Mouse (Mus musculus) liver, postnatal 0 days (tissue): ENCODE results near the gene Shroom3. TPM values are rescaled to one million over a fixed set of nuclear protein-coding genes. Genes with fewer than 3 reads are reported as not detected.
A peak's percentile ranks its signal among the peaks of the same experiment; 100 is the strongest.

ENCODE experiments used
- ATAC-seq: fragments of 200-750 bp; cut with Nextera tagmentation; 2 replicates; pipeline ENCODE4 v1.8.0; 2017; ENCODE audit warnings: mild to moderate bottlenecking, moderate library complexity
- DNase-seq: peaks from one replicate; pipeline ENCODE4 v3.0.0-alpha.2; 2016
- H3K27ac ChIP-seq: fragments of 300-500 bp; sonication (generic); 2 replicates; pipeline ENCODE4 v1.5.1; 2014; ENCODE audit warnings: antibody characterized with exemption, moderate library complexity, mild to moderate bottlenecking, low read depth
- H3K27me3 ChIP-seq: fragments of 300-500 bp; sonication (generic); 2 replicates; pipeline ENCODE4 v1.6.1; 2014; ENCODE audit warnings: low read length, control low read depth, mixed read lengths; ENCODE audit not compliant: insufficient read depth
- H3K36me3 ChIP-seq: fragments of 300-500 bp; sonication (generic); replicated peaks from 2 replicates; pipeline ENCODE4 v1.6.1; 2014; ENCODE audit warnings: mild to moderate bottlenecking, control low read depth, low read length, moderate library complexity, mixed read lengths; ENCODE audit not compliant: insufficient read depth
- H3K4me1 ChIP-seq: fragments of 300-500 bp; sonication (generic); 2 replicates; pipeline ENCODE4 v1.6.1; 2014; ENCODE audit warnings: antibody characterized with exemption, mild to moderate bottlenecking, control low read depth; ENCODE audit not compliant: insufficient read depth
- H3K4me2 ChIP-seq: fragments of 300-500 bp; sonication (generic); 2 replicates; pipeline ENCODE4 v1.6.1; 2014; ENCODE audit warnings: low read depth, mild to moderate bottlenecking, low read length, moderate library complexity, mixed read lengths
- H3K4me3 ChIP-seq: fragments of 300-500 bp; sonication (generic); 2 replicates; pipeline ENCODE4 v1.5.1; 2014; ENCODE audit warnings: low read depth, low read length
- H3K9ac ChIP-seq: fragments of 300-500 bp; sonication (generic); replicated peaks from 2 replicates; pipeline ENCODE4 v1.6.1; 2014; ENCODE audit warnings: mild to moderate bottlenecking, moderate library complexity
- H3K9me3 ChIP-seq: fragments of 300-500 bp; sonication (generic); 2 replicates; pipeline ENCODE4 v1.6.1; 2016; ENCODE audit warnings: mild to moderate bottlenecking, control low read depth, low read length, mixed read lengths
- CTCF ChIP-seq: sonication (generic); IDR thresholded peaks from 2 replicates; pipeline ENCODE4 v1.5.1; 2016; ENCODE audit warnings: antibody characterized with exemption, low read depth
- EP300 ChIP-seq: IDR thresholded peaks from 2 replicates; pipeline ENCODE4 v1.6.1; 2016; ENCODE audit warnings: antibody characterized with exemption, low read depth, mild to moderate bottlenecking
- WGBS: fragments of 180-500 bp; shearing (Covaris S2); extraction: QIAGEN DNeasy Blood & Tissue Kit; methylation state at CpG from one replicate; pipeline ENCODE4 v1.1.7; 2014; ENCODE audit not compliant: insufficient replicate concordance; 5-methylcytosine and 5-hydroxymethylcytosine counted together
- microRNA counts: library from miRNA; unstranded; fragments of <30 nt; microRNA quantifications from one replicate; lab custom pipeline; 2015
- microRNA-seq: library from miRNA; unstranded; fragments of <30 nt; microRNA quantifications from one replicate; pipeline ENCODE4, GENCODE M21; 2016
- polyA plus RNA-seq: library from polyadenylated mRNA; unstranded; fragments of >200 nt; fragmentation: Nextera tagmentation; extraction: Ambion mirVana; gene quantifications from 2 replicates; pipeline ENCODE4 v1.2.1, GENCODE M21; 2015

The Shroom3 gene
- polyA plus RNA-seq, 1 experiment from 2014 or later: 0.96 TPM

DNA sequence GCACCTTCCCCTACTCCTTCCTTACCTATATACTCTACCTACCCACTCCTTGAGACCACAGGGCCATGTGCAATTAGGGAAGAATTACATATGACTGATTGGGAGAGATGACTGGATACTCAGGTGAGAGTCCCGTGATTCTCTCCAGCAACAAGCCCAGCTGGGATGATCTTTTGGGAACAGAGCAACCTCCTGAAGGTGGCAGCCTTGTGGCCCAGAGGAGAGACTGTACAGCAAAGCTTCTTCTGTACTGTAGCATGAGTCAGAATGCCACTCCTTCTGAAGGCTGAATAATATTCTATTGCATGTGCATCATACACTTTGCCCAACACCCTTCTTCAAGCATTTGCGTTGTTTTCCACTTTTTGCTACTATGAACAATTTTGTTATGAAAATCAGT lies 319.4 kb downstream of the Shroom3 start:
- Histone ChIP-seq H3K36me3 (no peaks in the 10 kb centered on the region), H3K27me3 (no peaks in the 10 kb centered on the region), H3K4me1 (peaks cover 8% of the 10 kb centered on the region), H3K9ac (no peak overlapping the region), H3K4me3 (no peak overlapping the region), H3K9me3 (no peaks in the 10 kb centered on the region), H3K27ac (no peak overlapping the region), H3K4me2 (no peak overlapping the region)
- DNase-seq (no peak), ATAC-seq (no peak)
- TF ChIP-seq EP300 (no peak), CTCF (no peak)
- 77% methylated on average over 2 of the region's 2 CpGs for WGBS

DNA sequence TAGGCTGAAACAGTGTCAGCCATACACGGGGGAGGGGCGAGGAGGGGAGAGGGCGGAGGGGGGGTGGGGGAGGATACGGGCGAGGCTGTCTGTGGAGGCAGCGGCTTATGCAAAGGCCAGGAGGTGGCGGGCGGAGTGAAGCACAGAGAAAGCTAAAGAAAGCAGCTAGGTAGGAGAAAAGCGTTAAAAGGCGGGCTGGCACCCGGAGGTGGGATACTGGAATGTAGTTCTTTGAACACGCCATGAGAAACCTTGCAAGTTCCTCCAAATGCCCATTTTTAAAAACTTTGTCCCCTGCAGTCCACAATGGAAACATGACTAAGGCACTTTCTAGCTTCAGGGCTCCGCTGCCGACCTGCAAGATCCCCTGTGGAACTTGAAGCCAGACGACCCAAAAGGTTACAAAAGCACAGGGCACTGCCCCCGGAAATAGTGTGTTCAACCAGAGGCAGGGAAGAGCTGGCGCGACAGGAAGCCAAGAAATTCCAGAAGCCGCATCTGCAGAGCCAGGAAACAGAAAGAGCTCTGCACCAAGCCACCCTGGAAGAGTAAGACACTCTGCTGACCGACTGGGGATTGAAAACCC lies 322.1 kb downstream of the Shroom3 start:
- TF ChIP-seq EP300 (no peak), CTCF (no peak)
- H3K4me1 ChIP-seq: peaks cover 8% of the 10 kb centered on the region
- no peaks in the 10 kb centered on the region for H3K27me3 ChIP-seq
- peak overlapping the region; percentile 43 for H3K4me3 ChIP-seq
- WGBS: 7% methylated on average over 19 of the region's 20 CpGs
- peak overlapping the region; percentile 72 for H3K4me2 ChIP-seq
- H3K9me3 ChIP-seq: no peaks in the 10 kb centered on the region
- DNase-seq: peak; percentile 34
- peak overlapping the region; percentile 86 for H3K27ac ChIP-seq
- ATAC-seq: peak; percentile 56; the same call in 1 of the 2 replicates
- peak overlapping the region; percentile 57 for H3K9ac ChIP-seq
- H3K36me3 ChIP-seq: no peaks in the 10 kb centered on the region

GRCm38 (mm10) chr5:93005815-93006341 lies 322.6 kb downstream of the Shroom3 start:
- H3K4me1 ChIP-seq: peaks cover 8% of the 10 kb centered on the region
- TF ChIP-seq EP300: no peak
- no peak for TF ChIP-seq CTCF
- H3K9me3 ChIP-seq: no peaks in the 10 kb centered on the region
- H3K4me3 ChIP-seq: peak overlapping the region; percentile 43
- H3K9ac ChIP-seq: peak overlapping the region; percentile 57
- ATAC-seq (peak; percentile 86), DNase-seq (peak; percentile 47)
- H3K27ac ChIP-seq: peak overlapping the region; percentile 86
- H3K36me3 ChIP-seq: no peaks in the 10 kb centered on the region
- 27% methylated on average over 14 of the region's 14 CpGs for WGBS
- no peaks in the 10 kb centered on the region for H3K27me3 ChIP-seq
- H3K4me2 ChIP-seq: peak overlapping the region; percentile 72

GRCm38 (mm10) chr5:93008256-93008655 lies 325.0 kb downstream of the Shroom3 start:
- Histone ChIP-seq H3K4me1 (peaks cover 3% of the 10 kb centered on the region), H3K9ac (no peak overlapping the region), H3K4me3 (peak overlapping the region; percentile 11; the same call in 1 of the 2 replicates), H3K27me3 (no peaks in the 10 kb centered on the region), H3K27ac (peak overlapping the region; percentile 18; the same call in 1 of the 2 replicates), H3K36me3 (no peaks in the 10 kb centered on the region), H3K9me3 (no peaks in the 10 kb centered on the region), H3K4me2 (peak overlapping the region; percentile 31)
- ATAC-seq (no peak), DNase-seq (no peak)
- 75% methylated on average over 9 of the region's 9 CpGs for WGBS
- no peak for TF ChIP-seq EP300
- no peak for TF ChIP-seq CTCF

MicroRNAs within 50 kb of the gene (microRNA counts, 519-probe panel; counts per million panel counts)
- microRNA mmu-miR-1961 (lab: Ali Mortazavi, UCI): not detected

Small RNA genes within 50 kb of the gene (microRNA-seq; reads per million reads assigned to microRNA genes)
- not detected for gene Mir1961

Other genes with a start within 250 kb of the Shroom3 start
- gene Nup54, start 248.2 kb upstream of the Shroom3 start, polyA plus RNA-seq: 14.4 and 15.2 TPM in 2 replicates
- 16.3 and 16.5 TPM in 2 replicates for gene Scarb2, start 176.6 kb upstream of the Shroom3 start, polyA plus RNA-seq
- gene Fam47e, start 128.4 kb upstream of the Shroom3 start, polyA plus RNA-seq: 8.4 and 9.8 TPM in 2 replicates
- gene Stbd1, start 80.4 kb upstream of the Shroom3 start, polyA plus RNA-seq: 41.1 and 45.7 TPM in 2 replicates
- 0.20 and 0.23 TPM in 2 replicates for gene Ccdc158, start 8.2 kb upstream of the Shroom3 start, polyA plus RNA-seq